Mouse (Mus musculus) lung, postnatal 10 days (tissue): ENCODE measurements around the gene Glipr1l3.
"Not testable (repeated sequence)": the region's sequence is repeated elsewhere in the genome, so short reads cannot be mapped to it uniquely, and the experiment has no call there.

ENCODE experiments used
- DNase-seq: peaks from one replicate; pipeline ENCODE4 v3.0.0; 2021

The Glipr1l3 gene

GRCm38 (mm10) chr10:112159882-112160560, at the start of gene Glipr1l3:
Gene Glipr1l3, minus strand, starts transcription at chr10:112160327.
- peak; percentile 80 for DNase-seq

GRCm38 (mm10) chr10:112203463-112203862, 43.3 kb upstream of the Glipr1l3 start:
- peak; percentile 3 for DNase-seq

GRCm38 (mm10) chr10:112193919-112194318, 33.8 kb upstream of the Glipr1l3 start:
- DNase-seq: not testable (repeated sequence)

- DNase-seq: not testable (repeated sequence)
Measured at GRCm38 (mm10) chr10:112177027-112177426, 16.9 kb upstream of the Glipr1l3 start.

- peak; percentile 21 for DNase-seq
Measured at GRCm38 (mm10) chr10:112163168-112163766, 3.1 kb upstream of the Glipr1l3 start, which contains the start of gene Caps2. Gene Caps2, plus strand, starts transcription at chr10:112163621.

- no peak for DNase-seq
Measured at GRCm38 (mm10) chr10:112139834-112140233, 20.3 kb downstream of the Glipr1l3 start.

- no peak for DNase-seq
Measured at GRCm38 (mm10) chr10:112138871-112139430, 21.2 kb downstream of the Glipr1l3 start.

- DNase-seq: peak; percentile 41
Measured at GRCm38 (mm10) chr10:112138050-112138870, 21.9 kb downstream of the Glipr1l3 start.

GRCm38 (mm10) chr10:112132194-112132593, 27.9 kb downstream of the Glipr1l3 start:
- no peak for DNase-seq

- not testable (repeated sequence) for DNase-seq
Measured at GRCm38 (mm10) chr10:112127682-112128230, 32.4 kb downstream of the Glipr1l3 start.

- not testable (repeated sequence) for DNase-seq
Measured at GRCm38 (mm10) chr10:112125090-112125489, 35.0 kb downstream of the Glipr1l3 start.

- DNase-seq: no peak
Measured at GRCm38 (mm10) chr10:112110401-112110800, 49.7 kb downstream of the Glipr1l3 start.

- DNase-seq: peak; percentile 60
Measured at GRCm38 (mm10) chr10:112105785-112106184, 54.3 kb downstream of the Glipr1l3 start.
